ENCODE assay signal across 10 mouse cellular contexts in the genomic region with DNA sequence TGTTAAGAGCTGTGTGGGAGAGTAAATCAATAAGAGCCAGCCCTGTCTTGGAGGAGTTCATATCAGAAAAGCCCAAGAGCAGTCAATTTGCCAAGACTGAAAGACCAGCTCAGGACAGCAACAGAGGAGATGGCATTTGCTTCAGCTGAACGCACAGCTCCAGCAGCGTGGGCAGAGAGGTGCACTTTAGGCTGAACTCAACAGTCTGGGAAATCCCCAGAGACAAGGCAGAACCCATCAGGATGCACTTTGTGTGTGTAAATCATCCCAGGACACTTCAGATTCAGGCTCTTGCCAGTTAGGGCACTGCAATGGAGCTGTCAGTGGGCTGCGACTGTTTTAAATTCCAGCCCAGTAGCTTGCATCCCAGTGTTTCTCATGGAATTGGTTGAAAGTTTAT.
"Had no signal": no experiment of that assay in that cellular context is flagged by ENCODE, and none has a peak within 500 bp of the region (broad histone marks: within the 10 kb centered on the region; RNA-seq: fewer than 3 reads in every experiment).

No protein-coding gene starts in this region.

- DNase-seq: kidney, adult 9 months; kidney, postnatal 14 days; lung, adult 2 months; lung, postnatal 36 days; midbrain, embryonic 14.5 days; right cerebral cortex, adult 18-20 months; right cerebral cortex, postnatal 25 days; thymus, adult 18-20 months; thymus, postnatal 14 days had no signal

- ATAC-seq: lung, postnatal 0 days had no signal
